Mouse (Mus musculus): ENCODE results near the gene Gm20532. TPM values are rescaled to one million over a fixed set of nuclear protein-coding genes. Genes with fewer than 3 reads are reported as not detected.

Gm20532 gene
- polyA plus RNA-seq, 1 experiment, result not detected

GRCm38 (mm10) chr2:26594461-26594933 lies 8.1 kb downstream of the Gm20532 start:
- DNase-seq (ENCODE audit: extremely low spot score in 1 of 2, low spot score in 1 of 2), result no peak

DNA sequence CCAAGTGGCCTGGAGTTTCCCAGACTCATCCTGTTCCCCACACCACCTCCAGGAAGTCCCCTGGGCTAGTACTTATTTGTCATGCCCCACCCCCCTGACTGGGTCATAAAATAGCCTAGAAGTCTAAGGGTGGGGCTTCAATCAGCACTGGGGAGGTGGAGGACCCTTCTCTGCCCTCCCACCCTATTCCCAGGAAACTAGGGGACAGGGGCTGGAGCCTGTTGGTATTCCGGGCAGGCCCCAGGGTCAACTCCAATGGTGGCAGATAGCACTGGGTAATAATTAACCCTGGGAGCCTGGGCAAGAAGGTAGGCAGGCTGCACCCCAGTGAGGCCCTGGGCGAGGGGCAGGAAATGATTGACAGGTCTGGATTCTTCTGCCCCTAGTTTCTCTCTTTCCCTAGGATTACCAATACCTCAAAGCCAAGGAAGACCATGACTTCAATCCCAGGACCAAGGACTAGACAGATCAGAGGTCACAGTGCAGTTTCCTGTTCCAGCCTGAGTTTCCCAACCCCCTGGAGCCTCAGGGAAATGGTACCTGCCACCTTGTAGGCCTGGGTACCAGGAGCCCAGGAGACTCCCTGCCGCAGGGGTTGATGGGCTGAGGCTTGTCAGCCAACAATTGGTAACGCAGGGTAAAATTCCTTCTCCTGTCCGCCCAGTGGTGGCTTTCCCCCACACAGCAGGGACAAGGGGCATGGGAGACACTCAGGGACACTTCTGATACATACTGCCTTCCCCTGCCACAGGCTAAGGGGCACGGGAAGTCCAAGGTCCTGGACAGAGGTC lies 8.7 kb downstream of the Gm20532 start:
- no peak for DNase-seq (ENCODE audit: extremely low spot score in 1 of 2, low spot score in 1 of 2)

GRCm38 (mm10) chr2:26595725-26596435 lies 9.4 kb downstream of the Gm20532 start:
- DNase-seq (ENCODE audit: extremely low spot score in 1 of 2, low spot score in 1 of 2), result no peak

DNA sequence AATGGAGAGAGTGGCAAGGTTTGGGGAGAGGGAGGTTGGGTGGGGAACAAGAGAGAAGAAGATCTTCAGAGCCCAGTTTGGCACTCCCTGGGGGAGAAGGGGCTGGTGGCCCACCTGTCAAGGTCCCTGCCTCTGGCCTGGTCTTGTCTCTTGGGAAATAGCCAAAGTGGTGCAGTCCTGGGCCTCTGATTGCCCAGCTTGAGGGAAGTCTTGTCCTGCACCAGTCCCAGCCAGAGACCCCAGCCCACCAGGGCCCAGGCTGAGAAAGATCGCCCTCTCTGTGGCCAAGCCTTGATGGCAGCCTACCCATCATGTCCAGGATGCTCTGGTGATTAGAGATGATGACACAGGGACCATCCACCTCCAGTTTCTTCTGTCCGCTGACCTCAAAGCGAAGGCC lies 10.5 kb downstream of the Gm20532 start:
- DNase-seq (ENCODE audit: extremely low spot score in 1 of 2, low spot score in 1 of 2), result no peak

- no peak for DNase-seq (ENCODE audit: extremely low spot score in 1 of 2, low spot score in 1 of 2)
These were observed 11.4 kb downstream of the Gm20532 start for GRCm38 (mm10) chr2:26597810-26598209.

DNA sequence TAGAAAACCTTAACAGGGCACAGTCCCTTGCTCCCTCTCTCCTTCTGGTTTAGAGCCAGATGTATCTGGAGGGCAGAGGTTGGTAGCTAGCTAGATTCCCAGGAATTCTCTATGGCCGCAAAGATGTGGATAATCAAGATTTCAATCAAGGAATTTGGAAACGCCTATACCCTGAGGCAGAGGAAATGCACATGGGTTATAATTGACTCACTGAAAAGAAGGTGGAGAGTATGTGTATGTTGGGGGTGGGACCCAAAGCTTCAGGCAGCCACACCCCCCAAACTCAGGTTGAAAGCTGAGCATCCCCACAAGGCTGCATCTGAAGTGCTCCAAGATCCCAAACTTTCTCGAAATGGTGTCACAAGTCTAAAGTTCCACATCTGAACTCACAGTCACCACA lies 12.0 kb downstream of the Gm20532 start:
- no peak for DNase-seq (ENCODE audit: extremely low spot score in 1 of 2, low spot score in 1 of 2)

DNA sequence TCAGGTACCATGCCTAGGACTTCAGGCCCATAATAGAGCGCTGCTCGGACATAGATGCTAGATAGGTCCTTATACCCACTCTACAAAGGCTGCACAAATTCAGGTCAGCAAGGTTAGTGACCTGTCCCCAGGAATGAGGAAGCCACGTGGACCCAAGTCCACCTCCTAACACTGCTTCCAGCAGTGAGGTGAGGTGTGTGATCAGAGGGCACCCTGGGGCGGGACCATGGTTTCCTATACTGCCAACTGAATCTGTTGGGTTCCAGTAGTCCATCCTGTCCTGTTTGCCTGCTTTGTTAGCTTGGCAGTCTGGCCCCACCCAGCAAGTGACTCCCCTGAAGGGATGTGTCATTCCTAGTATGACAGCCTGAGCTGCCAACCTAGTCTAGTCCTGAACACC lies 13.5 kb downstream of the Gm20532 start:
- DNase-seq (ENCODE audit: extremely low spot score in 1 of 2, low spot score in 1 of 2), result no peak

GRCm38 (mm10) chr2:26600664-26601063 lies 14.2 kb downstream of the Gm20532 start:
- no peak for DNase-seq (ENCODE audit: extremely low spot score in 1 of 2, low spot score in 1 of 2)

- no peak for DNase-seq (ENCODE audit: extremely low spot score in 1 of 2, low spot score in 1 of 2)
These were observed 15.2 kb downstream of the Gm20532 start for GRCm38 (mm10) chr2:26601595-26601994.

GRCm38 (mm10) chr2:26602631-26603030 lies 16.2 kb downstream of the Gm20532 start:
- DNase-seq (ENCODE audit: extremely low spot score in 1 of 2, low spot score in 1 of 2), result no peak

DNA sequence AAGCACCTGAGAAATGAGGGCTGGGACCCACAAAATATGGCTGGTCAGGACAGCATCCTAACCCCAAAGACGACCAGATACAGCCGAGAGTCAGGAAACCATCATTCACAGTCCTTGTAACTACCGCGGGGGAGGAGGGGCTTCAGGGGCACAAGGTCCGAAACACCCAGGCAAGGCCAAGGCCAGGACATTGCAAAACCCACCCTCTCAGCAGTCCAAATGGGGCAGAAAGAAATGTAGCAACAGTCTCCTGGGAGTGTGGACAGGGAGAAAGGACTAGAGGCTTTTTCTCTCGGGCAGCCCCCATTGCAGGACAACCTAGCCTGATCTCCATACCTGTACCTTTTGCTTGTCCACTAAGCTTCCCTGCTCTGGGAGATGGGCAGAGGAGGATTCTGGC lies 16.7 kb downstream of the Gm20532 start:
- no peak for DNase-seq (ENCODE audit: extremely low spot score in 1 of 2, low spot score in 1 of 2)

DNA sequence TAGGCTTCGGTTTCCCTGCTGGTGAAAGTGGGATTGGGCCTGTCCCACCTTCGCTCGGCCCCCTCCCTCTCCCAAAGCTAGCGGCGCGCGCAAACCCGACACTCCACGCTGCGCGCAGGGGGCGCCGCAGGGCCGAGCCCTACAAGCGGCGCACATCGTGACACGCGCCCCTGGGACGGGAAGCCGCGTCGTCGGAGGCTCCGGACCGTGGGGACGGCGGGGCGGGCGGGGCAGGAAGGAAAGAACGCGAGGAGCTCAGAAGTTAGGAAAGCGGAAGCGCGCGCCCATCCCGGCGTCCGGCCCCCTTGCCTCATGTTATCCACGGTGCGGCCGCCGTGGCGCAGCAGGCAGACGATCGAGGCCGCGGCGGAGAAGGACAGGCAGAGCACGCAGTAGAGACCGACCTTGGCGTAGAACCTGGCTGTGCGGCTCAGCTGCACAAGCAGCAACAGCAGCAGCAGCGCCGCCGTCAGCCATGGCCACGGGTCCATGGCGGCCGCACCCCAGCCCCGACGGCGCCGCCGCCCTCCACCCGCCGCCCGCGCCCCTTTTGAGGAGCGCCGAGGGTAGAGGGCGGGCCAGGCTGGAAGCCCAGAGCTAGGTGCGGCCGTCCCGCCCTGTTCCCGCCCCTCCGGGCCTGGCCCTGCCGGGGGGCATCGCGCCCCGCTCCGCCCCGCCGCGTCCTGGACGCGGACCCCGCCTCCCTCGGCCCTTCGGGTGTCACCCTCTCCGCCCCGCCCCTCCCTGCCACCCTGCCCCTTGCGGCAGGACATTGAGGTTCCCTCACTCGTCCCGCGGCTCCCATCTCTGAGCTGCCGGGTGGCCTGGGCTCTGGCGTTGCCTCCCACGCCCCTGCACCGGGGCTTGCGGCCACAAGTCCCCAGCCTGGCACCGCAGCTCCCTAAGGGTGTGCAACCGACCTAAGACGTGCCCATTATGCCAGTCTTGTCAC lies 17.6 kb downstream of the Gm20532 start, which contains the start of gene Agpat2:
Gene Agpat2 (minus strand): TSS at position 698 of the 952 bp plus-strand sequence.
- peak in 1 of 2 experiments; percentile 13 for DNase-seq (ENCODE audit: extremely low spot score in 1 of 2, low spot score in 1 of 2)

GRCm38 (mm10) chr2:26605331-26605730 lies 18.9 kb downstream of the Gm20532 start:
- no peak for DNase-seq (ENCODE audit: extremely low spot score in 1 of 2, low spot score in 1 of 2)

- no peak for DNase-seq (ENCODE audit: extremely low spot score in 1 of 2, low spot score in 1 of 2)
These were observed 20.1 kb downstream of the Gm20532 start for GRCm38 (mm10) chr2:26606579-26606978.

GRCm38 (mm10) chr2:26607056-26607910 lies 20.8 kb downstream of the Gm20532 start:
- no peak for DNase-seq (ENCODE audit: extremely low spot score in 1 of 2, low spot score in 1 of 2)

DNA sequence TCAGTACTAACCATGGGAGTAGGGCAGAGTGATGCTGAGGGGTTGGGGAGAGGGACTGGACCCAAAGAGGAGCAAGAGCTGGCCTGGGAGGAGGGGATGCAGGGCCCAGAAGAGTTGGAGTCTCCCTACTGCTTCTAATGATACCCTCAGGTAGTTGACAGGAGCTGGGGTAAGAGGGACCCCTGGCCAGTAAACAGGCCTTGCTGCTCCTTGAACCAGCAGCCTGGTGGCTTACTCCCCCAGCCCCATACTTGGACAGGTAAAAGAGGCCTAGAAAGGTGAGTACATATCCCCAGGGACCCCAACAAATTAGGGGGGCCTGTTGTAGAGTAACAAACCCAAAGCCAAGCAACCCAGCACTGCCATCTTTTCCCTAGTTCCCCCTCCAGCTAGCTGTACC lies 22.3 kb downstream of the Gm20532 start:
- DNase-seq (ENCODE audit: extremely low spot score in 1 of 2, low spot score in 1 of 2), result no peak

DNA sequence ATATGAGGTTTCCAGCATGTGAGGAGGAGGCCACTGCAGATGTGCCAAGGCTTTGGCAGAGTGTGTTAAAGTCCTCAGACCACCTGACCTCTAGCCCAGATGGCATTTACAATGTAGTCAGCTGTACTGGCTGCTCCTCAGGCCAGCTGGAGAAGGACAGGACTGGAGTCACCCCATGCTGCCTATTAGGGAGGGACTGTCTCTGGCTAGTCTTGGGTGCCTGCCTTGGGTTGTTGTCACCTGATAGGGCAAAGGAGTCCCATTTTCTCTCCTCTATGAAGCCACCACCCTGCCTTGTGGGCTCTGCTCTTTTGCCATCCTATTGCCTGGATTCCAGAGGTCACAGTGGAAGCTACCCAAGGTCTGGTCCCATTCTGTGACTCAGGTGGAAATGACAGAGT lies 22.8 kb downstream of the Gm20532 start:
- no peak for DNase-seq (ENCODE audit: extremely low spot score in 1 of 2, low spot score in 1 of 2)

DNA sequence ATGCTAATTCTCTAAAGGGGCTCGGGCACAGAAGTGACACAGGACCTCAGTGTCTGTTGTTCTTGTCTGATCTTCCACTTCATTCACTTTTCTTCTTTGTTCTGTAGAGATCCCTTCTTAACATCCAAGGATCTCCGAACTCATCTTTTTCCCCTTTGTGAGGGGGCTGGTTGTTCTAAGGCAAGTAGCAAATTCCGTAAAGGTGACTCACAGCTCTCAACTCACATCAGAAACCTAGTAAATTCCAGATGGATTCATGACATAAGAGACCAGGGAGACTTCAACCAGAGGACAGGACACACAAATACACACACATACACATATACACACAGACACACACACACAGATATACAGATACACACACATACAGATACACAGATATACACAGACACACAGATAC lies 24.1 kb downstream of the Gm20532 start:
- DNase-seq (ENCODE audit: extremely low spot score in 1 of 2, low spot score in 1 of 2), result no peak

DNA sequence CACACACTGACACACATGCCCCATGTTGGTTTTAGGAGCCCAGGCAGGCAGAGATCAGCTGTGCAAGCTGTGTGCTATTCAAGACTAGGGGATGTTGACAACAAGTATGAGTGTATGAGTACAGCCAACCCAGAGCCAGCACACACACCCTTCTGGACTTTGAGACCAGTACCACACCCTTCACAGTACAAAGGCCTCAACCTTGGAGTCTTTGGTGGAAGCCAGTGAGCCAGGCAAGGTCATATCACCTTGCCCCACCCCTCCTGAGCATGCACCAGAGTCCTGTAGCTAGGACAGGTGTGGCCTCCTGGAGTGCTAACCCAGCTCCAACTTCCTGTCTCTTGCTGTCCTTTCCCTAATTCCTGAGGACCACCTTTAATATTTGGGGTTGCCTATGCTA lies 24.6 kb downstream of the Gm20532 start:
- no peak for DNase-seq (ENCODE audit: extremely low spot score in 1 of 2, low spot score in 1 of 2)

DNA sequence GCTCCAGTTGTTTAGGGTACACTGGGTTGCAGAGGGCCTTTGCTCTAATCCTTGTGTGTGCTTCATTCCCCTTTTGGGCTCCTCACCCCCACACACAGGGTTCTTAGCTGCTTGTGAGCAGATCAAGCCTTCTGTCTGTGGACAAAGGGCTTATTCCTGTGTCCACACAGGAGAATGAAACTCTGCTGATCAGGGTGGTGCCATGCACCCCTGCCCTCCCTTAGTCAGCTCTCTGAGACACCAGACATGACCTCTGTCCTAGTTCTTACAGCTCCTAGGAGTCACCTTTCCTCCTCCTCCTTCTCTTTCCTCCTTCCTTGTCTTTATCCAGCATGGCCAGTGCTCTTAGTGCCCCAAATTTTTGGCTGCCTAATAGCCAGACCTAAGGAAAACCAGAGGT lies 25.5 kb downstream of the Gm20532 start:
- DNase-seq (ENCODE audit: extremely low spot score in 1 of 2, low spot score in 1 of 2), result no peak
